Comparison of ENCODE assay signal across 8 mouse cellular contexts in the genomic region with DNA sequence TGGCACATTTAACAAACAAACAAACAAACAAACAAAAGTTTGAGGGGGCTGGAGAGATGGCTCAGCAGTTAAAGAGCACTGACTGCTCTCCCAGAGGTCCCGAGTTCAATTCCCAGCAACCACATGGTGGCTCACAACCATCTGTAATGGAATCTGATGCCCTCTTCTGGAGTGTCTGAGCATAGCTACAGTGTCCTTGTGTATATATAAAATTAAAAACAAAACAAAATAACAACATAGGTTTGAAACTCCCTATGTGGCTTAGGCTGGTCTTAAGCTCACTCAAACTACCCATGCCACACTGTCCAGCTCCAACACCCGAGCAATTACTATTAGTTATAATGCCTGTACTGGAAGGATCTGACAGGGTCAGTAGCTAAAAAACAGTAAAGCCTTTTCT. TPM values are rescaled to one million over a fixed set of nuclear protein-coding genes. Genes with fewer than 3 reads are reported as not detected.
DNase-seq lines count a peak whose midpoint lies in the region; ATAC-seq and TF ChIP-seq lines count a peak whose summit lies in the region.
"Had no signal": no experiment of that assay in that cellular context is flagged by ENCODE, and none has a peak within 500 bp of the region (broad histone marks: within the 10 kb centered on the region; RNA-seq: fewer than 3 reads in every experiment).

No protein-coding gene starts in this region.

- H3K9ac ChIP-seq in lung, embryonic 16.5 days (ENCODE audit: low read length): peak overlapping the region; percentile 95
- H3K9ac ChIP-seq in limb, embryonic 13.5 days: peak overlapping the region; percentile 91
- H3K9ac ChIP-seq in stomach, embryonic 16.5 days (ENCODE audit: low read length): no peak overlapping the region

- H3K27me3 ChIP-seq in lung, embryonic 16.5 days (ENCODE audit: control insufficient read depth, insufficient read depth, low read depth, low read length): no peaks in the 10 kb centered on the region
- H3K27me3 ChIP-seq in limb, embryonic 13.5 days: no peaks in the 10 kb centered on the region
- no peaks in the 10 kb centered on the region for H3K27me3 ChIP-seq in stomach, embryonic 16.5 days (ENCODE audit: control insufficient read depth, insufficient read depth, low read length)

- H3K36me3 ChIP-seq in lung, embryonic 16.5 days (ENCODE audit: control insufficient read depth, insufficient read depth, low read length): peaks cover 7% of the 10 kb centered on the region; the same call in 1 of the 2 replicates
- peaks cover 23% of the 10 kb centered on the region for H3K36me3 ChIP-seq in limb, embryonic 13.5 days
- peaks cover 3% of the 10 kb centered on the region; the same call in 1 of the 2 replicates for H3K36me3 ChIP-seq in stomach, embryonic 16.5 days (ENCODE audit: control insufficient read depth, insufficient read depth, low read length)

- no peak overlapping the region for H3K27ac ChIP-seq in lung, embryonic 16.5 days (ENCODE audit: low read length)
- H3K27ac ChIP-seq in embryonic fibroblast, embryonic 13.5 days (ENCODE audit: insufficient read depth, low read length): no peak overlapping the region
- peak overlapping the region; percentile 95; the same call in 1 of the 2 replicates for H3K27ac ChIP-seq in limb, embryonic 13.5 days
- H3K27ac ChIP-seq in stomach, embryonic 16.5 days (ENCODE audit: low read length): no peak overlapping the region

- H3K9me3 ChIP-seq in lung, embryonic 16.5 days (ENCODE audit: control insufficient read depth, low read length): no peaks in the 10 kb centered on the region
- no peaks in the 10 kb centered on the region for H3K9me3 ChIP-seq in limb, embryonic 13.5 days
- no peaks in the 10 kb centered on the region for H3K9me3 ChIP-seq in stomach, embryonic 16.5 days (replicated peaks; ENCODE audit: control insufficient read depth, low read length)

- WGBS in lung, embryonic 16.5 days: 77% methylated on average over 2 of the region's 2 CpGs
- 74% methylated on average over 2 of the region's 2 CpGs for WGBS in limb, embryonic 13.5 days
- 80% methylated on average over 2 of the region's 2 CpGs for WGBS in stomach, embryonic 16.5 days

- TF ChIP-seq CTCF in embryonic fibroblast, embryonic 13.5 days (IDR thresholded peaks at IDR 0.05; ENCODE audit: borderline replicate concordance, insufficient read depth, low read length): no peak

- H3K4me1 ChIP-seq in lung, embryonic 16.5 days (replicated peaks; ENCODE audit: control insufficient read depth, insufficient read depth, low read length): peaks cover 4% of the 10 kb centered on the region
- no peaks in the 10 kb centered on the region for H3K4me1 ChIP-seq in embryonic fibroblast, embryonic 13.5 days (ENCODE audit: control insufficient read depth, insufficient read depth, low read length)
- H3K4me1 ChIP-seq in limb, embryonic 13.5 days: peaks cover 17% of the 10 kb centered on the region
- peaks cover 9% of the 10 kb centered on the region for H3K4me1 ChIP-seq in stomach, embryonic 16.5 days (ENCODE audit: control insufficient read depth, insufficient read depth, low read length)

- DNase-seq in lung, postnatal 14 days: no peak
- DNase-seq in right cerebral cortex, adult 18-20 months: no peak
- no peak for DNase-seq in frontal cortex, postnatal 25 days (ENCODE audit: low spot score in 2 of 2)
- DNase-seq: gastrocnemius, postnatal 36 days had no signal

- peak overlapping the region; percentile 86; the same call in 1 of the 2 replicates for H3K4me3 ChIP-seq in lung, embryonic 16.5 days (ENCODE audit: low read length)
- peak overlapping the region; percentile 67 for H3K4me3 ChIP-seq in embryonic fibroblast, embryonic 13.5 days (ENCODE audit: insufficient read depth, low read length)
- peak overlapping the region; percentile 89 for H3K4me3 ChIP-seq in limb, embryonic 13.5 days
- peak overlapping the region; percentile 89 for H3K4me3 ChIP-seq in stomach, embryonic 16.5 days (replicated peaks; ENCODE audit: low read length)

- no peak for TF ChIP-seq POLR2A in embryonic fibroblast, embryonic 13.5 days (IDR thresholded peaks at IDR 0.05; ENCODE audit: low read depth, low read length)

- peak overlapping the region; percentile 71 for H3K4me2 ChIP-seq in lung, embryonic 16.5 days (ENCODE audit: low read depth, low read length)
- peak overlapping the region; percentile 81 for H3K4me2 ChIP-seq in limb, embryonic 13.5 days (replicated peaks)
- peak overlapping the region; percentile 79 for H3K4me2 ChIP-seq in stomach, embryonic 16.5 days (ENCODE audit: low read depth, low read length)

- no peak for ATAC-seq in lung, embryonic 16.5 days (ENCODE audit: low read depth)
- ATAC-seq in limb, embryonic 13.5 days (ENCODE audit: low FRiP score, low read depth): no peak
- no peak for ATAC-seq in stomach, embryonic 16.5 days (ENCODE audit: insufficient read depth, low FRiP score)

RNA-seq across cellular contexts. Expression of a gene that starts 1.0 kb away (rescaled TPM):
- polyA plus RNA-seq in lung, embryonic 16.5 days (2015; fragmentation: Nextera tagmentation; extraction: Ambion mirVana): 338 and 368 TPM in 2 replicates
- polyA plus RNA-seq in embryonic fibroblast, embryonic 13.5 days (2011; ENCODE audit: insufficient read length, low read depth, missing spikeins): 185 TPM in 2 replicates
- polyA plus RNA-seq in limb, embryonic 13.5 days (2015; fragmentation: Nextera tagmentation; extraction: Ambion mirVana): 382 and 393 TPM in 2 replicates
- 302 and 344 TPM in 2 replicates for polyA plus RNA-seq in stomach, embryonic 16.5 days (2015; fragmentation: Nextera tagmentation; extraction: Ambion mirVana)

RNA-seq across cellular contexts. Expression of a gene that starts 1.2 kb away (rescaled TPM):
- polyA plus RNA-seq in lung, embryonic 16.5 days (2015; fragmentation: Nextera tagmentation; extraction: Ambion mirVana): 41.0 and 43.6 TPM in 2 replicates
- 30.2 and 37.7 TPM in 2 replicates for polyA plus RNA-seq in embryonic fibroblast, embryonic 13.5 days (2011; ENCODE audit: insufficient read length, low read depth, missing spikeins)
- 36.1 and 36.6 TPM in 2 replicates for polyA plus RNA-seq in limb, embryonic 13.5 days (2015; fragmentation: Nextera tagmentation; extraction: Ambion mirVana)
- polyA plus RNA-seq in stomach, embryonic 16.5 days (2015; fragmentation: Nextera tagmentation; extraction: Ambion mirVana): 51.0 and 51.1 TPM in 2 replicates

RNA-seq across cellular contexts. Expression of a gene that starts 15.9 kb away (rescaled TPM):
- polyA plus RNA-seq in lung, embryonic 16.5 days (2015; fragmentation: Nextera tagmentation; extraction: Ambion mirVana): 20.7 and 21.4 TPM in 2 replicates
- polyA plus RNA-seq in embryonic fibroblast, embryonic 13.5 days (2011; ENCODE audit: insufficient read length, low read depth, missing spikeins): 29.0 and 29.7 TPM in 2 replicates
- polyA plus RNA-seq in limb, embryonic 13.5 days (2015; fragmentation: Nextera tagmentation; extraction: Ambion mirVana): 15.4 and 20.3 TPM in 2 replicates
- 12.3 and 19.8 TPM in 2 replicates for polyA plus RNA-seq in stomach, embryonic 16.5 days (2015; fragmentation: Nextera tagmentation; extraction: Ambion mirVana)

RNA-seq across cellular contexts. Expression of a gene that starts 31.0 kb away (rescaled TPM):
- 24.6 and 31.3 TPM in 2 replicates for polyA plus RNA-seq in lung, embryonic 16.5 days (2015; fragmentation: Nextera tagmentation; extraction: Ambion mirVana)
- polyA plus RNA-seq in embryonic fibroblast, embryonic 13.5 days (2011; ENCODE audit: insufficient read length, low read depth, missing spikeins): 24.8 and 27.4 TPM in 2 replicates
- polyA plus RNA-seq in limb, embryonic 13.5 days (2015; fragmentation: Nextera tagmentation; extraction: Ambion mirVana): 28.8 and 36.8 TPM in 2 replicates
- polyA plus RNA-seq in stomach, embryonic 16.5 days (2015; fragmentation: Nextera tagmentation; extraction: Ambion mirVana): 22.5 and 23.9 TPM in 2 replicates

RNA-seq across cellular contexts. Expression of a gene that starts 31.1 kb away (rescaled TPM):
- 71.0 and 75.1 TPM in 2 replicates for polyA plus RNA-seq in lung, embryonic 16.5 days (2015; fragmentation: Nextera tagmentation; extraction: Ambion mirVana)
- 59.3 and 67.9 TPM in 2 replicates for polyA plus RNA-seq in embryonic fibroblast, embryonic 13.5 days (2011; ENCODE audit: insufficient read length, low read depth, missing spikeins)
- polyA plus RNA-seq in limb, embryonic 13.5 days (2015; fragmentation: Nextera tagmentation; extraction: Ambion mirVana): 62.5 and 64.4 TPM in 2 replicates
- 57.7 and 62.0 TPM in 2 replicates for polyA plus RNA-seq in stomach, embryonic 16.5 days (2015; fragmentation: Nextera tagmentation; extraction: Ambion mirVana)
